In genomic region chr13:97051158-97051557, GRCm38 (mm10) we compare ENCODE assay signal across 10 mouse cellular contexts. TPM values are rescaled to one million over a fixed set of nuclear protein-coding genes. Genes with fewer than 3 reads are reported as not detected.
A peak's percentile ranks its signal among the peaks of the same experiment; 100 is the strongest.
DNase-seq lines count a peak whose midpoint lies in the region; ATAC-seq and TF ChIP-seq lines count a peak whose summit lies in the region.
"Had no signal": no experiment of that assay in that cellular context is flagged by ENCODE, and none has a peak within 500 bp of the region (broad histone marks: within the 10 kb centered on the region; RNA-seq: fewer than 3 reads in every experiment).

No protein-coding gene starts in this region.

- no peak overlapping the region for H3K4me2 ChIP-seq in kidney, embryonic 15.5 days
- no peak overlapping the region for H3K4me2 ChIP-seq in forebrain, postnatal 0 days (ENCODE audit: low read depth)
- H3K4me2 ChIP-seq: lung, embryonic 14.5 days had no signal

- TF ChIP-seq CTCF in forebrain, postnatal 0 days (IDR thresholded peaks at IDR 0.05; ENCODE audit: low read depth), result no peak
- no peak for TF ChIP-seq CTCF in gastrocnemius, adult 2 months (IDR thresholded peaks at IDR 0.05)
- no peak for TF ChIP-seq CTCF in heart, adult 2 months (IDR thresholded peaks at IDR 0.05)

- no peak for TF ChIP-seq EP300 in heart, adult 2 months (IDR thresholded peaks at IDR 0.05; ENCODE audit: insufficient read depth, low read depth, low read length)

- H3K4me1 ChIP-seq in kidney, embryonic 15.5 days, result no peaks in the 10 kb centered on the region
- H3K4me1 ChIP-seq in forebrain, postnatal 0 days (ENCODE audit: insufficient read depth), result no peaks in the 10 kb centered on the region
- no peaks in the 10 kb centered on the region for H3K4me1 ChIP-seq in heart, adult 2 months (ENCODE audit: control insufficient read depth, insufficient read depth, low read length)

- H3K27me3 ChIP-seq in kidney, embryonic 15.5 days, result no peaks in the 10 kb centered on the region
- H3K27me3 ChIP-seq in forebrain, postnatal 0 days (ENCODE audit: insufficient read depth, low read length), result no peaks in the 10 kb centered on the region
- H3K27me3 ChIP-seq in heart, adult 2 months (ENCODE audit: control insufficient read depth, insufficient read depth, low read length), result no peaks in the 10 kb centered on the region

- H3K27ac ChIP-seq in kidney, embryonic 15.5 days, result no peak overlapping the region
- no peak overlapping the region for H3K27ac ChIP-seq in forebrain, postnatal 0 days (ENCODE audit: low read depth, low read length)
- no peak overlapping the region for H3K27ac ChIP-seq in gastrocnemius, adult 2 months
- H3K27ac ChIP-seq in heart, adult 2 months, result no peak overlapping the region
- H3K27ac ChIP-seq: left cerebral cortex, adult 2 months had no signal

- H3K4me3 ChIP-seq in kidney, embryonic 15.5 days (replicated peaks), result no peak overlapping the region
- H3K4me3 ChIP-seq in forebrain, postnatal 0 days (ENCODE audit: low read depth, low read length), result no peak overlapping the region
- no peak overlapping the region for H3K4me3 ChIP-seq in gastrocnemius, adult 2 months
- H3K4me3 ChIP-seq in heart, adult 2 months, result no peak overlapping the region
- H3K4me3 ChIP-seq: left cerebral cortex, adult 2 months had no signal

- peak; percentile 82 for DNase-seq in kidney, adult 9 months
- peak; percentile 10 for DNase-seq in adipocyte (ENCODE audit: low spot score)
- DNase-seq in adrenal gland, postnatal 36 days, result peak; percentile 46 to 73
- DNase-seq in forebrain, postnatal 0 days, result peak; percentile 57
- DNase-seq in gastrocnemius, adult 2 months, result no peak
- DNase-seq in heart, adult 2 months, result no peak
- DNase-seq: lung, embryonic 14.5 days had no signal

- no peak for TF ChIP-seq POLR2A in heart, adult 2 months (IDR thresholded peaks at IDR 0.05; ENCODE audit: insufficient read depth, low read depth, low read length)

- intact Hi-C loops in gastrocnemius, adult 2 months (cut with DNase I), result loop anchor here (10.0 kb wide), 1 partner anchor 196 kb away; no protein-coding TSS in a partner anchor
- intact Hi-C loops in heart, adult 2 months (cut with DNase I), result loop anchor here (10.0 kb wide), 1 partner anchor 196 kb away; no protein-coding TSS in a partner anchor

- no peak overlapping the region for H3K9ac ChIP-seq in kidney, embryonic 15.5 days
- H3K9ac ChIP-seq in forebrain, postnatal 0 days, result no peak overlapping the region
- H3K9ac ChIP-seq in heart, adult 2 months (ENCODE audit: low read depth, low read length), result no peak overlapping the region
- H3K9ac ChIP-seq: lung, embryonic 14.5 days had no signal

- 85% methylated on average over 6 of the region's 6 CpGs for WGBS in kidney, embryonic 15.5 days
- 39% methylated on average over 6 of the region's 6 CpGs for WGBS in forebrain, postnatal 0 days
- 44% methylated on average over 6 of the region's 6 CpGs for WGBS in heart, adult 2 months

- H3K79me2 ChIP-seq in heart, adult 2 months (replicated peaks; ENCODE audit: control insufficient read depth, insufficient read depth, low read length), result no peaks in the 10 kb centered on the region

- no peaks in the 10 kb centered on the region for H3K9me3 ChIP-seq in kidney, embryonic 15.5 days (replicated peaks)
- no peaks in the 10 kb centered on the region for H3K9me3 ChIP-seq in forebrain, postnatal 0 days (ENCODE audit: low read length)

- H3K36me3 ChIP-seq in kidney, embryonic 15.5 days, result no peaks in the 10 kb centered on the region
- H3K36me3 ChIP-seq in forebrain, postnatal 0 days (ENCODE audit: insufficient read depth), result no peaks in the 10 kb centered on the region
- no peaks in the 10 kb centered on the region for H3K36me3 ChIP-seq in heart, adult 2 months (ENCODE audit: control insufficient read depth, insufficient read depth, low read length)

- no peak for ATAC-seq in kidney, embryonic 15.5 days (replicated peaks; ENCODE audit: low FRiP score)
- ATAC-seq in forebrain, postnatal 0 days, result no peak

RNA-seq across cellular contexts. Expression of gene Fam169a, which starts 15.9 kb away (rescaled TPM):
- 3.0 and 3.4 TPM in 2 replicates for polyA plus RNA-seq in kidney, embryonic 15.5 days (2015; fragmentation: Nextera tagmentation; extraction: Ambion mirVana)
- total RNA-seq in adrenal gland, postnatal 36 days (2021), result 10 to 100 TPM in 1 of 2 experiments, 1 to 10 TPM in 1; 1.8 to 14.0 TPM
- total RNA-seq in forebrain, postnatal 0 days (2014; rRNA removed), result 34.0 and 40.4 TPM in 2 replicates
- 13.1 and 18.5 TPM in 2 replicates for polyA plus RNA-seq in forebrain, postnatal 0 days (2015; fragmentation: Nextera tagmentation; extraction: Ambion mirVana)
- total RNA-seq in gastrocnemius, adult 2 months (2021), result not detected
- under 1 TPM; 0.42 to 0.50 TPM for total RNA-seq in heart, adult 2 months (2021)
- 0.12 and 0.26 TPM in 2 replicates for polyA plus RNA-seq in heart, adult 2 months (2012; rRNA removed)

RNA-seq across cellular contexts. Expression of gene 1700029F12Rik, which starts 17.0 kb away (rescaled TPM):
- not detected in 2 replicates for polyA plus RNA-seq in kidney, embryonic 15.5 days (2015; fragmentation: Nextera tagmentation; extraction: Ambion mirVana)
- total RNA-seq in adrenal gland, postnatal 36 days (2021), result not detected
- not detected in 2 replicates for total RNA-seq in forebrain, postnatal 0 days (2014; rRNA removed)
- polyA plus RNA-seq in forebrain, postnatal 0 days (2015; fragmentation: Nextera tagmentation; extraction: Ambion mirVana), result not detected in 2 replicates
- total RNA-seq in gastrocnemius, adult 2 months (2021), result not detected
- total RNA-seq in heart, adult 2 months (2021), result not detected
- polyA plus RNA-seq in heart, adult 2 months (2012; rRNA removed), result 0.78 and 0.82 TPM in 2 replicates
- total RNA-seq: left cerebral cortex, adult 2 months had no signal
- polyA plus RNA-seq: heart, postnatal 0 days; lung, embryonic 14.5 days had no signal

RNA-seq across cellular contexts. Expression of gene Gm6169, which starts 47.9 kb away (rescaled TPM):
- polyA plus RNA-seq in kidney, embryonic 15.5 days (2015; fragmentation: Nextera tagmentation; extraction: Ambion mirVana), result 2.7 and 3.8 TPM in 2 replicates
- total RNA-seq in adrenal gland, postnatal 36 days (2021), result 10 to 100 TPM in 1 of 2 experiments, 1 to 10 TPM in 1; 1.1 to 10.4 TPM
- 0.62 TPM in 1 of 2 replicates, not detected in the other for total RNA-seq in forebrain, postnatal 0 days (2014; rRNA removed)
- polyA plus RNA-seq in forebrain, postnatal 0 days (2015; fragmentation: Nextera tagmentation; extraction: Ambion mirVana), result 1.0 and 1.7 TPM in 2 replicates
- 1 to 10 TPM in 1 of 2 experiments, not detected in 1; 7.3 TPM for total RNA-seq in gastrocnemius, adult 2 months (2021)
- total RNA-seq in heart, adult 2 months (2021), result 10 to 100 TPM in 1 of 2 experiments, not detected in 1; 10.7 TPM
- polyA plus RNA-seq in heart, adult 2 months (2012; rRNA removed), result 1.2 and 2.5 TPM in 2 replicates

Comparison
In these comparisons a context has a peak if more than half of its experiments do, and no peak if none do; other contexts are left out.
1. DNase-seq: peak in kidney, adult 9 months (single experiment), adipocyte (single experiment), adrenal gland, postnatal 36 days (2 of 2) and forebrain, postnatal 0 days (single experiment); none in gastrocnemius, adult 2 months (single experiment) and heart, adult 2 months (0 of 2).